Mouse (Mus musculus): ENCODE data around the gene Pogz.

Gene Pogz

DNA sequence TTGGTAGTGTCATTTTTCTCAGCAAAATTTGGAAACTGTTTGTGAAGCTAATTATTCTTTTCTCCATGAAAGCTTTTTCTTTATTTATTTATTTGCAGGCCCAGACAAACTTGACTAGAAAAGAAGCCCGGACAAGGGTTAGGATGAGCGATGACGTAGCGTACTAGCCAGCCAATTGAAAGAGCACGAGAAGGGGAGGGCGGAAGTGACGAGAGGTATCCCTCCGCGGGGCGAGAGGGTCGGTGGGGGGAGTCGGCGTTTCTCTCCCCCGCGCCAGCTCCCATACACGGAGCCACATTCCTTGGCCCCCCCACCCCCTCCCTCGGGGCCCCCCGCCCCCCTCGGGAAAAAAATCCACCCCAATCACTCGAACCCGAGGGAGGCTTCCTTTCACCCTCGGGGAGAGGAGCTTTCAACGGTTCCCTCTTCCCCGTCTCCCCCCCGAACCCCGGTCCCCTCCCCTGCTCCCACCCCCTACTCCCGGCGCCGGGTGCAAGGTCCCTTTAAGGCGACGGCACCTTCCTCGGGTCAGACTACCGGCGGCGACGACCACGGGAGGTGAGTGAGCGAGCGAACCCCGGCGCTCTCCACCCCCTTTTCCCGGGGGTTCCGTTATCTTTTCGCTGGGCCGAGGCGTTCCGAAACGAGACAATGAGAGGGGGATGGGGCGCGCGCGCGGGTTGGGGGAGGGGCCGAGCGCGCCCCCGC lies at the start of gene Pogz:
Gene Pogz, plus strand, starts transcription at position 385 of the 708 bp plus-strand sequence.
- peak; percentile 98 for DNase-seq

DNA sequence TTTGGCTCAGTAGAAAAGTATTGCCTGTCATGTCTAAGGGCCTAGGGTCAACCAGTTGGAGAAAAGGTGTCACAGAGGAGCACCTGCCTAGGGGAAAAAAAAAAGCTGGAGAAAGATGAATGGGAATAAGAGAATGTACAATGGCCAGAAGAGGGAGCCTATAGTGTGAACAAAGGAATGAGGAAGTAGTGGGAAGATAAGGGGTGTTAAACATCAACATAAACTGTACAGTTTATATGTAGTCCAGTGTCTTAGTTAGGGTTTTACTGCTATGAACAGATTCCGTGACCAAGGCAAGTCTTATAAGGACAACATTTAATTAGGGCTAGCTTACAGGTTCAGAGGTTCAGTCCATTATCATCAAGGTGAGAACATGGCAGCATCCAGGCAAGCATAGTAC lies 48.3 kb upstream of the Pogz start:
- no peak for DNase-seq

DNA sequence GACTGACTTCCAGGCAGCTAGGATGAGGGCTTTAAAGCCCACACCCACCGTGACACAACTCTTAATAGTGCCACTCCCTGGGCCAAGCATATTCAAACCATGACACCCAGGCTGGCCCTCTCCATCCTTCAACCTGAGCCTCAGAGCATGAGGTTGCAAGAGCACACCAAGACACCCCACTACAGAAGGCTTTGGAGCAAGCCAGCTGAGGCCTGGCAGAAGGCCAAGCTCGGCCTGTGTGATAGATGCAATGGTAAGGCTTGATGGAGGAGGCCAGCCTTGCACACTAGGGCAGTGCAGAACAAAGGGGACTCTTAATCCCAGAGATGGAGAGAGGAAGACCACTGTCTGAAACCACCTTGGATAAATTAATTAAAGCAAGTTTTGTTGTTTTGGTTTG lies 47.9 kb upstream of the Pogz start:
- DNase-seq = peak; percentile 52

DNA sequence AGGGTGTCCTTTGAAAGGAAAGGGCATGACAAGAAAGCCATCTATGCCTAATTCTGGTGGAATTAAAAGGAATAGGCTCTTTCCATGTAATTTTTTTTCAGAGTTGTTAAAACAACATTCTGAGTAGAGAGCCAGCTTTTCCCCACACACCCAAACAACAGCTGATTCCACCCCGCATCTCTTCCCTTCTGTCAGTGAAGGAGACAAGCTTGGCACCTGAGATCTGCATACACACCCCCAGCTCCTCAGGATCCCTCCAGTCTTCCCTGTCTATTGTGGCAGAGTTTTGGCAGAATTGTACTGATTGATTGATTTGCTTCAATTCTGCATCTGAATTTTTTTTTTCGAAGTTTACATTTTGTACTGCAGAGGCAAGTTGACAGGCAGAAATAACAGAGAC lies 45.1 kb upstream of the Pogz start:
- no peak for DNase-seq

DNA sequence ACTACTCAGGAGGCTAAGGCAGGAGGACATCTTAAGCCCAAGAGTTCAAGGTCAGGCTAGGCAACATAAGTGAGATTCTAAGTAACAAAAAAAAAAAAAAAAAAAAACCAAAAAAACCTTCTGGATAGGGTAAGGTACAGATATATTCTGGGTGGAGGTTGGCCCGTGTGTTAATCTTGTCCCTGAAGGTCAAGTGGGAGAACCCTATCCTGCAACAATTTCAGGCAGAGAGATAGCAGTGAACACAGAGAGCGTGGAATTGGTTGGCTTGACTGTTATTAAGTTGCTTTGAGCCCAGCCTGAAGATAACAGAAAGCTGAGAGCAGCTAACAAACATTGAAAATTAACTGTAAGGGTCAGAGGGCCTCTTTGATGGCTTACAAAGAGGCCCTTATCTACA lies 43.7 kb upstream of the Pogz start:
- DNase-seq = no peak

DNA sequence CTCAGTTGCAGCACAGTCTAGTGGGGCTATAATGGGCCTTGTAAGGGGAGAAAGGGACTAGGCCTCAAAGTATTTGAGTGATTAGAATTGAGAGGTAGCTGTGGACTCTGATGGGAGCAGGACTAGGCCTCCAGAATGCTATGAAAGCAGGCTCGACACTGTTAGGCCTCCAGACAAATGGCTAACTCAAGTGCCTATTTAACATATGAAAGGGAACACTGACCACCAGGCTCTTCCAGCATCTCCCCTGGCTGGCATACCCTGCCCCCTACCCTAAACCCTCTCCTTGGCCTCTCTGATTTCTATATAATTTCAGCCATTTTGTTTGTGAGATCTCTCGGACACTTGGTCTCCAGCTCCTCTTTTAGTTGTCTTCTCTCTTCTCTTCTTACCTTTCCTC lies 43.0 kb upstream of the Pogz start:
- DNase-seq = no peak

DNA sequence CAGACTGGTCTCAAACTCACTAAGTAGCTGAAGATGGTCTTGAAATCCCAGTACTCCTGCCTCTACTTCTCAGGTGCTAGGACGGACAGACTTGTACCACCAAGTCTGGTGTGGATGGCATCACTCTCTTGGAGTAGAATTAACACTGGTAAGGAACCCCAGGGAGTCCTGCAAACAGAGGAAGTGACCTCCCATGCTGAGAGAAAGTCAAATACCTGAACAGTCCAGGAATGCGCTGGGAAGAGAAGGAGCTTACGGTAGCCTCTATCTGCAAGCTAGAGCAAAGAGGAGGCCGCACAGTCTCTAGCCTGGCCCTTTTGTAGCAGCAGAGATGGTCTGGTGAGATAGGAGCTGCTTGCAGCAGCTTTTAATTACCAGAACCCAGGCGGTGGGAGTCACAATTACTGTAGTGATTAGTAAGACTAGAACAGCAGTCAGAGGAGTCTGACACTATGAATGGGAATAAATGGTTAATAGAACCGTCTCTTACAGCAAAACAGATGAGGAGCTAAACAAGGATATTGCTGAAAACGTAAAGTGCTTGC lies 41.7 kb upstream of the Pogz start:
- DNase-seq = no peak

DNA sequence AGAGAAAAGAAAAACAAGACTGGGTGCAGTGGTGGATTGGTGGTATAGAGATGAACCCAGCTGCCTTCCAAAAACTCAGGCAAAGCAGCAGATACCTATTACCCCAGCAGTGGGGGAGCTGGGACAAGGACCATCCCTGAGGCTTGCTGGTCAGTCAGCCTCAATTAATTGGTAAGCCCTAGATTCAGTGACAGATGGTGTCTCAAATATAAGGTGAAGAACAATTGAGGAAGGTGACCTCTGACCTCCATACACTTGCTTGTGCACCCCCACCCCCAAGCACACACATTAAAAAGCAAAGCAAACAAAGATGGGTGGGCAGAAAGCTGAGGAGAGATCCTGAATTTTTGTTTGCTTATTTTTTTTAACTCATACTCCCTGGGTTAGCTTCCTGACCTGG lies 41.2 kb upstream of the Pogz start:
- DNase-seq = no peak

DNA sequence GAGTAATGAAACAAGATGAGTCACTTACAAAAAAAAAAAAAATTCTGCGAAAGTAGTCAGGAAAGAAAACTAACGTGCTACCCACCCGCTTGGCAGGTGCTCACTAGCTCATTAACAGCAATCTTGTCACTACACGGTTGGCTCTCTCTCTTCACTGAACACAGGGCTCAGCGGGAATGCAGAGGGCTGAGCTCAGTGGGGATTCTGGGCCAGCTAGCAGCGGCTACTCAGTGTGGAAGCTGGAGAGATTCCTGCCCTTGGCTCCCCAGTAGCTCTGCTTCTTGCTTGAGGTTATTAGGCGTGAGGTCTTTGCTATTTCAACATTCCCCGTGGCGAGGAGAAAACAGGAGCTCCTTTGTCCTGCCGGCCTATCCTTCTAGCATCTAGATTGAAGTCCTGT lies 33.2 kb upstream of the Pogz start:
- DNase-seq = no peak

DNA sequence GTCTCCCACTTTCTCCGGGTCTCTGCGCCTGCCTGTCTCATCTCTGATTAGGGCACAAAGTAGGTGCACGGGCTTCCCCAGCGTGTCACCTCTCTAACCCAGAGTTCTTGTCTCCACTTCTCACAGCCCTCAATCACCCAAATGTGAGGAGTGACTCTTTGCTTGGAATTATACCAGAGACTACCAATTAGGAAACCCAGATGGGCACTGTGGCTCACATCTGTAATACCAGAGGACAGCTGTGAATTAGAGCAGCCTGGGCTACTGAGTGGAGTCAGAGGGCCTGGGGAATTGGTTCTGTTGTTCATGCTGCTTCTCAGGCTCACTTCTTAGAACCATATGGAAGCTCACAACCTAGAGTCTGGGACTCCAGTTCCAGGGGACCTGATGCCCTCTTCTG lies 32.4 kb upstream of the Pogz start:
- DNase-seq = no peak

DNA sequence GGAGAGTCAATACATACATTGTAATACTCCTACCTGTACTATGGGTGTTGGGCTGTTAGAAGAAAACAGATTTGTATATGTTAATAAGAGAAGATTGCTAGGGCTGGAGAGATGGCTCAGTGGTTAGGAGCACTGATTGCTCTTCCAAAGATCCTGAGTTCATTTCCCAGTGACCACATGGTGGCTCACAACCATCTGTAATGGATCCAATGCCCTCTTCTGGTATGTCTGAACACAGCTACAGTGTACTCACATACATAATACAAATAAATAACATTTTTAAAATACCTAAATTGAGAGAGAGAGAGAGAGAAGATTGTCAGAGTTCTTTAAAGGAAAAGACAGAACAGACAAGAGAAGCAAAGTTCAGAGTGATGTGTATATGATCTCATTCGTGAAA lies 29.1 kb upstream of the Pogz start:
- DNase-seq = no peak

DNA sequence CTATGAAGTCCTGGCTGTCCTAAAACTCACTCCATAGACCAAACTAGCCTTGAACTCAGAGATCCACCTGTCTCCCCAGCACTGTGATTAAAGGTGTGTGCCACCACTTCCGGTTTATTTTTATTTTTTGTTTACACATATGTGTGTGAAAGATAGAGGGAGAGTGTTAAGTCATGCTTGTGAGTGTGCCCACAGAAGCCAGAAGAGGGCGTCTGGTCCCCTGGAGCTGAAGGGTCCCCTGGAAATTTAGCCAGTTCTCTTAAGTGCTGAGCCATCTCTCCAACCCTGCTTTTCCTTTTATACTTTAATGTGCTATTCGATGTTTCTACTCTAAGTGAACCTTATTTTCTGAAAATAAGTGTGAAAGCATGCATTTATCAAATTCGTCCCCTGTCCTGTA lies 25.7 kb upstream of the Pogz start:
- peak; percentile 66 for DNase-seq

DNA sequence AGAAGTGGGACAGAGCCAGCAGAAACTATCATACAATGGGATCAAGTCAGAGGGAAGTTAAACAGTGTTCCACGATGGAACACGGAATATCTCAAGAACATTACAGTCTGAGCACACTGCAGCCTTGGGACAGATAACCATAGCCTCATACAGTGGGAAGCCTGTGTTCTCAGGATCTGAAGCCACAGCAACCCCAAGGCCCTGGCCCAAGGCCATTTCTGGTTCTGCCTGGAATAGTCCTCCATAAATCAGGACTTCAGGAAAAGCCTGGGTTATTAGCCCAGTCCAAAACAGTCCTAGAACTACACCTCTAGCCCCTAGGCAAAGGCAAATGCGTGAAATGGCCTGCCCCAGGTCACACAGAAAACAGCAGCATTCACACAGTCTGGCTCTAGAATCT lies 23.7 kb upstream of the Pogz start:
- no peak for DNase-seq

DNA sequence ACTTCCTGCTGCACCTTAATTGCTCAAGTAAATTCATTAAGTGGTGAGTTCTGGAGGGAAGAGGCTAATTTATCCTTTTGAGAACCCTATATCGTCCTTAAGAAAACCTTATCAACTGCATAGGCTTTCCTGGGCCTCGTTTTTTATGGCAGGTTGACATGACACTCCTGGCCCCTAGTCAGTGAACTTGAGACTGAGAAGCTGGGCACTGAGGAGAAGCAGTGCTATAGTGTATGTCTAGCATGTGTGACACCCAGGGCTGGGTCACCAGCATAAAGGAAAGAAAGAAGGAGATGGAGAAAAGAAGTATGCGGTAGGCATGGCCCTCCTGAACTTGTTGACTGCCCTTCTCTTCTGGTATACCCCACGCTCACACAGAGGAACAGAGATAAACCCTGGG lies 23.3 kb upstream of the Pogz start:
- no peak for DNase-seq

DNA sequence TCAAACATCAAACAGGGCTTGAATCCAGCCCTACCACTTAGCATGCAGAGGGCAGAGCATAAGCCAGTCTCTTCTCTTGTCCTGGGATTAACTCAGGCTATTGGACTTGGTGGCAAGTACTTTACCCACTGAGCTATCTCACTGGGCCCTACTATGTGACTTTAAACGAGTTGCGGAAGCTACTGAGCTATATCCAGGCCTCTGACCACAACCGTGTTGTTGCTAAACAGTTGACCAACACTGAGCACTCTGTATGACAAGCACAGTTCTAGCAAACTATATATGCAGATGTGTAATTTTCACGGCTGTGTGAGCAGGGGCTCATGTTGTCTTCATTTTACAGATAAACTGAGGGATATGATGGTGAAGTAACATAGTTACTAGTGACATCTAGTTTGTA lies 22.7 kb upstream of the Pogz start:
- DNase-seq = no peak

DNA sequence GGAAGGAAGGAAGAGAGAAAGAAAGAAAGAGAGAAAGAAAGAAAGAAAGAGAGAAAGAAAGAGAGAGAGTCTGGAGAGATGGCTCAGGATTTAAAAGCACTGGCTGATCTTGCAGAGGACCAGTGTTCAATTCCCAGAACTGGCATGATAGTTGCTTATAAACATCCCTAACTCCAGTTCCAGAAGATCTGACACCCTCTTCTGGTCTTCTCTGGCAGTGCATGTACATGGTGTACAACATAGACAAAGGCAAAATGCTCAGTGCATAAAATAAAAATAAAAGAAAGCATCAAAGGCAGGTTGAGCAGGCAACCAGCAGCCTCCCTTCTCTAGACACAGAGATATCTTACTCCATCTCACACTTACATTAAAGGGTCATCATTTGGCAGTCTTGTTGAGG lies 21.8 kb upstream of the Pogz start:
- DNase-seq = no peak

DNA sequence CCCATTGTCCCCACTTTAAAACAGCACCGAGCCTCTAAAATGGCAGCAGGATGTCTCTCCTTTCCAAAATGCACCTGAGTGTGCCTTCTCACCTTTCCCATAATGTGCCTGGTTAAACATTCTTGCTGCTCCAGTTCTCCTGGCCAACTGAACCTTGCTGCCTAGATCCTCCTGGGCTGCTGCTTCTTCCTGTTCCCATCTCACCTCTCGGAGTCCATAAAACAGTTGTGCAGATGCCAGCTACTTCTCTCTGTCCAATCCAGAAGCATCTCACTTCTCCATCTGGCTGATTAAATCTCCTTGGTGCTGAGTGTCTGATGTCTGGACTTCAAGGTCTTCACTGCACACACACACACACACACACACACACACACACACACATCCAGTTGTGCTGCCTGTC lies 19.6 kb upstream of the Pogz start:
- DNase-seq = no peak

DNA sequence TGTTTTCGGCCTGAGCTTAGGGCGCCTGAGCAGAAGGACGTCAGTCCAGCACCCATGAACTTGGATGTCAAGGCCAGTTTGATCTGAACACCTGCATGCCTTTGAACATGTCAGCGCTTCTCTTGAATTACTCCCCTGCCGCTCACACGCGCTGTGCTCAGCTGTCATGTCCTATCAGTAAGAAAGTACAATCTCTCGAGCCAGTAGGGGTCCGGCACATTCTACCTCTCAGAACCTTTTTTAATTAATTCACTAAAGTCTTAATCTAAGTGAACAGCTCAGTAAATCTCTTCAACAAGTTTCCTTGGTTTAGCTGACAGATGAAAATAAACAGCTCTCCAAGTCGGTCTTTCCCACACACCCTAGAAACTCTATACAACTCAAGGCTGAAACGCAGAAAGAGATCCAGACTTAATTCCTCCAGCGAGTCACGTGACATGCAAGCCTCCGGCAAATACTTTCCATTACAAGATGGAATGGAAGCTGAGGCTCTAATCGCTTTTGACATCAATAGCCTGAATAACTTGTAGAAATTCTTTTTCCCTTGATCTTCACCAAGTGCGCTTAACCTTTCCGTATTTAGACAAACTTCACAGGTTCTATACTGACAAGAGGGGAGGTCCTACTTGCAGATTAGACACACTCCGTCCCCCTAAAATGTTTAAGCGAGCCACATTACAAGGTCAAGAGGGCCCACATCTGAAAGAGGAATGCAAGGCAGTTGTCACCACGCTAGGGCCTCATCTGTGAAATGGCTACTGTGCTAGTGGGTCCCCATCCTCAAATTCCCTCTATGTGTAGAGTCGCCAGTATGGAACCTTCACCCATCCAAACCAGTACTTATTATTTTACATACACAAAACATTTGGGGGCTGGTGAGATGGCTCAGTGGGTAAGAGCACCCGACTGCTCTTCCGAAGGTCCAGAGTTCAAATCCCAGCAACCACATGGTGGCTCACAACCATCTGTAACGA lies 17.6 kb upstream of the Pogz start:
- no peak for DNase-seq

DNA sequence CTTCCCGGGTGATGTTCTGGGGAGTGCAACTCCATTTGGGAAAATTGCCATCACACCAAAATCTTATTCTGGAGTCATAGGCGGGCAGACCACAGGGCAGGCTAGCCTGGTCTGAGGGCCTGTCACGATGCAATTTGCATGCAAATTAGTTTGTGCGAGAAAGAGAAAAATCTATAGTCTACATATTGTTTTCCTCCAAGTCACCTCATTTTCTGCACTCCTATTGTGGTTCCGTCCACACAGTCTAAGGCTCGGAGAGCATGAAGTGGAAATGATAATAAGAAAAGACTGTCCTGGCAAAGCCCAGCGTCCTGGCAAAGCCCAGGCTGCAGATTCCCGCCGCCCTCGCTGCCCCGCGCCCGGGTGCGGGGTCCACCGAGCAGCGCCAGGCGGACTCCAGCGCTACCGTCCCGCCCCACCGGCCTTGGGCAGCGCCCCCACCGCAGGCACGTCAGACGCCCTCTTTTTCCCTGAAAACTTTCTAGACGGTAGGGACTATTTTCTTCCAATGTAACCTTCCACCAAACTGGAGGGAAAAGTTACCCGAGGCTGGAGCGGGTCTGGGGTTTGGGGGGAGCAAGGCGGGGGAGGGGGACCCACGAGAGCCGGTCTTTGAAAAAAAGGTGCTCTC lies 16.2 kb upstream of the Pogz start:
- DNase-seq = peak; percentile 74

DNA sequence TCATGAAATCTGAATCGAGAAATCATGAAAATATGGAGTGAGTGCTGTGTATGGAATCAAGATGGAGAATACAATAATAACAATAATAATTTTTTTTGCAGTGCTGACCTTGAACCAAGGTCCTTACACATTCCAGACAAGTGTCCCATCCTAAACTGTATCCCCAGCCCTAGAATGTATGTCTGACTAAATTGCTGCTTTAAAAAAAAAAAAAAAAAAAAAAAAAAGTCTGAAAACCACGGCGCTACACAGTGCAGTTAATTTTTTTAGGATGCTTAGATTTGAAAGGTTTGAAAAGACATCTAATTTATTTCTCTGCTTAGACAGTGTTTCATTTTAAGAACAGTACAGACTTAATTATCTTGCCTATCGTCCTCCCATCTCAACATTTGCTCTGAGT lies 15.3 kb upstream of the Pogz start:
- no peak for DNase-seq

DNA sequence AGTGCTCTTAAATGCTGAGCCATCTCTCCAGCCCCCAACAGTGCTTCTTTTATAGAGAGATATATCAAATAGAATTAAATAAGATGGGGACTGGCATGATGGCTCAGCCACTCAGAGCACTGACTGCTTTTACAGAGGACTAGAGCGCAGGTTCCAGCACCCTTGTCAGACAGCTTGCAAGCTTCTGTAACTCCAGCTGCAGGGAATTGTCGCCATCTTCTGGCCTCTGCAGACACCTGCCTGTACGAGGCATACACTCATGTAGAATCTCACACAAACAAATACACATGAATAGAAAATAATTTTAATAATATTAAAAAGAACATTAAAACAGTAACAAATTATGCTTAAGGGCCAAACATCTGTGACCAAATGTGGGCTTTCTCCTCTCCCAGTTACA lies 13.3 kb upstream of the Pogz start:
- no peak for DNase-seq

DNA sequence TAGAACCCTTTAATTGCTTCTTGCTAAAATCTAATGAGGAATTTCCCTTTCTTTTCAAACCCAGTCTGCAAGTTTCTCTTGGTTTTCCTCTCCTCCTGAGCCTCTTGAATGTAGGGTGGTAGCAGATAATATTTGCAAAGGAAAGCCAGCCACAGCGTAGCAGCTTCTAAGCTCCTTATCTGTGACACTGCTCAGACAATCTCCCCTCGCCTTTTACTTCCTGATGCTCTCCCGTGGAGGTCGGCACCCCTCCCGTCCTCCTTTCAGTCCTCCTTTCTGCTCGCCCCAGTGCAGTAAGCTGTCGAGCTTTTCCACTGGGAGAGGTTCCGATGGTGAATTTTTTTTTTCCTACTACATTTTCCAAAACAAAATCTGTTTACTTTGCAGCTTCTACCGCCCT lies 5.3 kb upstream of the Pogz start:
- DNase-seq = no peak

DNA sequence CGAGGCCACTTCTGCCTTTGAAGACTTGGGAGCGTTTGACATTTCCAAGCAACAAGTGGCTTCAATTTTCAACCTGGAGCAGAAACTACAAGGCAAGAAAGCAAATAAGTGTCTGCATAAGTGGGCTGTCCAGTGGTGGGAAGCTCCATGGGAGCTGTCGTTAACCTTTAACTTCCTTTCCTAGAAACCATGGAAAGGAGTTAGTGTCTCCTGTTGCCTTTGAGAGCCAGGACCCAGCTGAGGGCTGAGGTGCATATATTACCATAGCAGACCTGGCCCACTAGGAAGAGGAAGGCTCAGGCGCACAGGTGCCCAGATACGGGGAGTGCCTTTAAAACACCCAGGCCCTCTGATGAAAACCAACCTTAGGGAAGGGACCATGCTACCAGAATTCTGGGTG lies 4.7 kb upstream of the Pogz start:
- peak; percentile 26 for DNase-seq

DNA sequence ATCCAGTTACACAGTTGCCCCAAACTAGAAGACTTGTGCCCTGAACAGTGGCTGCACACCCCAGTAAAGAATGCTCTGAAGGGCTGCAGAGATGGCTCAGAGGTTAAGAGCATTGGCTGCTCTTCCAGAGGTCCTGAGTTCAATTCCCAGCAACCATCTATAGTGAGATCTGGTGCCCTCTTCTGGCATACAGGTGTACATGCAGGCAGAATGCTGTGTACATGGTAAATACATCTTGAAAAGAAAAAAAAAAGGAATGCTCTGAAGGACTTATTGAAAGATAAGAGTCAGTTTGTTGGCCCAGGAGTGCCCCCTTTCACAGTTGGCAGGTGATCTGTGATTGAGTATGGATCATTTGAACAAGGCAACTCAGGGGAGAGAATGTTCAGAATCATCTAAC lies 4.0 kb upstream of the Pogz start:
- no peak for DNase-seq
